Mouse (Mus musculus): ENCODE measurements around the gene Zic4. TPM values are rescaled to one million over a fixed set of nuclear protein-coding genes. Genes with fewer than 3 reads are reported as not detected.
A peak's percentile ranks its signal among the peaks of the same experiment; 100 is the strongest.

The Zic4 gene
- polyA plus RNA-seq, 1 experiment from 2014 or later, result 0.77 TPM

DNA sequence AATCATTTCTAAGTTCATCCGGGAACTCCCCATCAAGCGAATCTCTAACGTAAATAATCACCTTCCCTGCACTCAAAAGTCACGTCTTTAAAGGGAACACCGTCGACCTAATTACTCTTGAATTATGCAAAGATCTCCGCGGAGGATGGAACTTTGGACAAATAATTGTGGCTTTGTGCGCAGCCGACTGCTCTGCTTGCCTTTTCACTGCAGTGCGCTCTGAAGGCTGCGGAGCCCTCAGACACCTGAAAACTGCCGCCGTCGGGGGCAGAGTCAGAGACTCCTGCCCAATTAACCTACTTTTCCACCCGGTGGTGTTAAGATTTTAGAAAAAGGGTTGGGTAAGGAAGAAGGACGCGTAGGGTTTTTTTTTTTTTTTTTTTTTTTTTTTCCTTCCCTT lies 58.2 kb downstream of the Zic4 start:
- H3K4me2 ChIP-seq, result 0 out of 2 replicates have a peak overlapping the region, but pooled peaks have one; percentile 22
- no peak overlapping the region for H3K27ac ChIP-seq
- no peak overlapping the region for H3K4me3 ChIP-seq
- ATAC-seq (ENCODE audit: insufficient number of reproducible peaks, insufficient read depth, low FRiP score, low TSS enrichment, low read depth), result no peak
- H3K36me3 ChIP-seq, result no peaks in the 10 kb centered on the region
- no peaks in the 10 kb centered on the region for H3K9me3 ChIP-seq
- WGBS, result 1% methylated on average over 18 of the region's 18 CpGs
- no peaks in the 10 kb centered on the region for H3K4me1 ChIP-seq
- H3K27me3 ChIP-seq, result peaks cover 70% of the 10 kb centered on the region
- H3K9ac ChIP-seq, result no peak overlapping the region

Other genes with a start within 250 kb of the Zic4 start
- 0.47 and 0.49 TPM in 2 replicates for gene Zic1, start 3.4 kb downstream of the Zic4 start, polyA plus RNA-seq (2015; fragmentation: Nextera tagmentation; extraction: Ambion mirVana)

All from embryonic facial prominence, embryonic 13.5 days (tissue).